Mouse (Mus musculus): ENCODE measurements around the gene Lmf1.

The Lmf1 gene

GRCm38 (mm10) chr17:25578920-25579319 lies at the start of gene Lmf1:
Gene Lmf1 (plus strand): TSS chr17:25579085.
- peak; percentile 96 for DNase-seq (ENCODE audit: low spot score)

GRCm38 (mm10) chr17:25530357-25531022 lies 48.4 kb upstream of the Lmf1 start:
- DNase-seq (ENCODE audit: low spot score) = no peak

GRCm38 (mm10) chr17:25538945-25539875 lies 39.7 kb upstream of the Lmf1 start:
- no peak for DNase-seq (ENCODE audit: low spot score)

- no peak for DNase-seq (ENCODE audit: low spot score)
Measured at GRCm38 (mm10) chr17:25540731-25541130, 38.2 kb upstream of the Lmf1 start.

DNA sequence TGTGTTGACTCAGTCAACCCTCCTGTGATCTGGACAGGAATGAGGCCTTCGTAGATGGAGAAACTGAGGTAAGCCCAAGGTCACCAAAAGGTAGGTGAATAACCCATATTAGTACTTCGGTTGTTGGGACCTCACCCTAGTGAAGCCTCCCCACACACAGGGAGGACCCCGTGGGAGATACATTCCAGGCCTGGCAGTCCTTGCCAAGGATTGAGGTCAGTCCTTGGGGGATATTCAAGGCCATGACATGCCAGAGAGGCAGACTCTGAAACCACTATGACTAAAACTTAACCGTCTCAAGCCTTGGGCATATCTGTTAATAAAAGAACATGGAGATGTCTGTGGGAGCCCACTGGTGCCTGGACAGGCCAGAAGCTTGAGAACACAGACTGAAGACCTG lies 37.1 kb upstream of the Lmf1 start:
- DNase-seq (ENCODE audit: low spot score) = no peak

DNA sequence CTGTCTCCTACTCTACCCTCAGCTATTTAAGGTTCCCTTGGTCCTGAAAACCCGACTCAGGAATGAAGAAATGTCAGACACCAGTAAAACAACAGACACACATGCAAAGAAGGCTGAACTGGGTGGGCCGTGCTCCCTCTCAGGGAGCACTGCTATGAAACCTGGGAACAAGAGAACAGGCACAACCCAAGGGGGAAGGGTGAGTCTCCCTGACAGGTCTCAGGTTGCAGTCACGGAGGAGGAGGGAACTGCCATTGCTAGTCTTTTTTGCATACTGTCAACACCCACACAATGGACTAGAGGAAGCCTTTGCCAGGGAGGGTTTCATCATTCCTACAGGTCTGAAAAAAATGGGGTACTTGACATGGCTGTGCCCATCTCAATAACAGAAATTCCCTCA lies 31.9 kb upstream of the Lmf1 start:
- no peak for DNase-seq (ENCODE audit: low spot score)

DNA sequence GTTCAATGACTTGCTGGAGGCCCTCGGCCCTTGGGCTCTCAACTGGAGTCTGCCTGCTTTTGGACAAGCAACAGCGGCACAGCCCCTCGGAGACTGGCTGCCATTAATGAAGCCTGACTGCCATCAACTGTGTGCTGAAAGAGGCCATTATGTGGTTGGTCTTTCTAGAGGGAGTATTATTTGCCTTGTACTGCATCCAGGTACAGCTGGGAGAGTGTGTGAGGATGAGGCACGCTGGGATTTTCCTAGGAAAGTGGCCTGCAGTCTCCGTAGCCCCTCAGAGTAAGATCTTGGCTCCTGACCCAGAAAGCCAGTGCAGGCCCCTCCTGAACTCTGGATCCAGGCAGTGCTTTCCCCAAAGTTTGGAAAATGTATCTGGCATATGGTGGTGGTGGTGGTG lies 28.9 kb upstream of the Lmf1 start:
- no peak for DNase-seq (ENCODE audit: low spot score)

- no peak for DNase-seq (ENCODE audit: low spot score)
Measured at GRCm38 (mm10) chr17:25551313-25551712, 27.6 kb upstream of the Lmf1 start.

GRCm38 (mm10) chr17:25555159-25555558 lies 23.7 kb upstream of the Lmf1 start:
- DNase-seq (ENCODE audit: low spot score) = peak; percentile 9

GRCm38 (mm10) chr17:25555666-25556629 lies 22.9 kb upstream of the Lmf1 start:
- no peak for DNase-seq (ENCODE audit: low spot score)

GRCm38 (mm10) chr17:25556630-25557354 lies 22.1 kb upstream of the Lmf1 start:
- DNase-seq (ENCODE audit: low spot score) = peak; percentile 17

GRCm38 (mm10) chr17:25559634-25560033 lies 19.3 kb upstream of the Lmf1 start:
- DNase-seq (ENCODE audit: low spot score) = no peak

DNA sequence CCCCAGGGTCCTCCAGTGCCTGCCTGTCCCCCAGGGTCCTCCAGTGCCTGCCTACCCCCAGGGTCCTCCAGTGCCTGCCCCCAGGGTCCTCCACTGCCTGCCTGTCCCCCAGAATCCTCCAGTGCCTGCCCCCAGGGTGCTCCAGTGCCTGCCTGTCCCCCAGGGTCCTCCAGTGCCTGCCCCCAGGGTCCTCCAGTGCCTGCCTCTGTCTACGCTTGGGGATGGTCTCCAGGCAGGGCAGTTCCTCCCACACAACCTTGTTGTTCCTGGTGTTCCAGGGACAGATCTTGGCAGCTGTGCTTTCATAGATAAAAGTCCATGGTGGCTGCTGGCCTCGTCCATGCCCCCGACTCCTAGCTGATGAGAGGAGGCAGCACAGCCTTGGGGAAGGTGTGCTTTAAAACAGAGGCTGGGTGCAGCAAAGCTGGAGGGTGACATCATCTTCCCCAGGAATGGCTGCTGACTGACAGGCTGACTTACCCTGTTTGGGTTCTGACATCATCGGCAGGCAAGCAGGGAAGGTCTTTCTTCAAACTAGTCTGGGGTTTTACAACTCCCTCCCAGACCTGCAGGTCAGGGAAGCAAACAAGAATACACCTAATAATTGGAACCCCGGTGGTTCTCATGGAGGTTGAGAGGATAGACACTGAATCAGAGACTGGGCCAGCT lies 18.2 kb upstream of the Lmf1 start:
- no peak for DNase-seq (ENCODE audit: low spot score)

GRCm38 (mm10) chr17:25561223-25562028 lies 17.5 kb upstream of the Lmf1 start:
- DNase-seq (ENCODE audit: low spot score) = no peak

DNA sequence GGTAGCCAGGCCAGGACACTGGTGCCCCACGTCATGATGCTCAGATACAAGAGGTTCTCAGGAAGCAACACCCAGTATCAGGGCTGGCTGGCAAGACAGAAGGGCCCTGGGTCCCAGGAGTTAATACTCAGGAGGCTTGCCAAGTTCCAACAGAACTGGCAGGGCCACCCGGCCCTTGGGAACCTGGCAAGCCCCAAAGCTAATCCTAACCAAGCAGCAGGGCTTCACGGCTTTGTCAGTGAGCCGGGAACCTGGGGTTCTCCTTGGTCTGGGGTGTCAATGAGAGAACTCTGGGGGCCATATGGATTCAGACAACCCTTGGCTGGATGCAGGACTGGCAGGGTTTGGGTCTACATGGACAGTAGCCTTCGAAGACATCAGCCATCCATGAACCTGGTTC lies 14.4 kb upstream of the Lmf1 start:
- no peak for DNase-seq (ENCODE audit: low spot score)

DNA sequence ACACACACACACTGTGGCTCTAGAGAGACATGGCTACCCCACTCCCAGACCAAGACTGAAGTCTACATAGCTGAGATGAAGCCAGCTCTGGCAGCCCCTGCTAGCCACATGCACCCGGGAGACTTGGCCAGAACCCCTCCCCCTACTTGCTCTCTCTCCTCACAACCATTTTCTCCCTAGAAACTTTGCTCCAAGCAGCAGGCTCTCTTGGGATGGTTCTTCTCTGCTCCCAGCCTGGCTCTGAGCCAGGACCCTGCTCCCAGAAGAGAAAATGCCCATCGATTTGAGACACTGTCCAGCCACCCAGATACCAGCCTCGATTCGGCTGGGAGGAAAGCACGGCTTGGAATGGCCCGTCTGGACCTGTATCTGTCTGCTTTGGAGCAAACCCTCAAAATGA lies 13.6 kb upstream of the Lmf1 start:
- peak; percentile 45 for DNase-seq (ENCODE audit: low spot score)

DNA sequence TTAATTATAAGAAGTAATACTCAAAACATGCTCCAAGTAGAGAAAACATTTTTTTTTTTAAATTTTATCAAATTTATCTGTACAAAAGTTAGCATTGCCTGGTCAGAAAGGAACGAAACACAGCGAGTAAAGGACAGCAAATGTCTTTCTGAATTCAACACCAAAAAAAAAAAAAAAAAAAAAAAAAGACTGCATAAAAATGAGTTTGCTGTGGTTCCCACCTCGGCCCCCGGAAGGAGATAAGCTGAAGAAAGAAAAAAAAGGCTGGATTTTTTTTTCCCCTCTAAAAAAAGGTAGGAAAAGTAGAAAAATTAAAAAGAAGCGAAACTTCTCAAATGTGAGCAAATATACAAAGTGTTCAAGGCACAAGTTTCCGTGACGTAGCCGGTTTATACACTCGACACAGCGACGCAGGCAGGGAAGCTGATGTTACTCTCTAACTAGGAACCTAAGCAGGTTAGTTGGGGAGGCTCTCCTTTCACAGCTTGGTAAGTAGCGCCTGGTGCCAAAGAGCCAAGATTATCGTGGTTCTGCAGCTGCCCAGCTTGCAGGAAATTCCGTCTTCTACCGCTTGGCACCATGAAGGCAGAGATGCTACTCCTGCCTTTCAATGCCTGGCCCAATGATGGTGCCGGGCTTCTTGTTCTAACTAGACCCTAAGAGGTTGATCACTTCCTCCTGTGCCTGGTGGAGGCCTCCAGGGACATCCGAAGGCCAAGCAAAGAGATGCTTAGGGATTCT lies 12.9 kb upstream of the Lmf1 start:
- DNase-seq (ENCODE audit: low spot score) = no peak

GRCm38 (mm10) chr17:25567261-25567660 lies 11.6 kb upstream of the Lmf1 start:
- DNase-seq (ENCODE audit: low spot score) = no peak

DNA sequence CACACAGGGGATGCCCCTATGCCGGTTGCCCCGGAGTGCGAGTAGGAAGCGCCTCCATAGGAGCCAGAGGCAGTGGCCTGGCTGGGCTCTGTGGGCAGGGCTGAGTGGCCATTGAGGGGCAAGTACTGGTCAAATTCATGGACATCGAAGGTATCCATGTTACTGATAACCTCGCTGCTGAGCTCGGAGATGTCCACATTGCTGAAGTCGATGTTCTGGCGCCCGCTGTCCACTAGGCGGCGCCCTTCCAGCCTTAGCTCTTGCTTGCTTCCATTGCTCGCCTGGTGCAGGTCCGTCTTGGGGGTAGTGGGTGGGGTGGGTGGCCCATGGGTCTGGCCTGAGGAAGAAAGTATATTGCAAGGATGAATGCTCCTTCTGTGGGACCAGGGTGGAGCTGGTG lies 11.1 kb upstream of the Lmf1 start:
- peak; percentile 28 for DNase-seq (ENCODE audit: low spot score)
